Mouse (Mus musculus): Measurements from ENCODE around the gene Dazap2.

Gene Dazap2

GRCm38 (mm10) chr15:100614996-100615824, at the start of gene Dazap2:
Gene Dazap2 (plus strand): TSS chr15:100615349.
- CTCF ChIA-PET = interaction anchor here (0.5 to 2.1 kb wide), 32 partner anchors 9 to 1264 kb away, joined by 3 to 19 read pairs (median 4); partner anchors contain the start of genes Slc4a8 (in 2 of the 4), Bin2 (in 1 of the 4), Pou6f1 (in 1 of the 4) and Smagp (in 1 of the 4)

GRCm38 (mm10) chr15:100566531-100566930, 48.6 kb upstream of the Dazap2 start:
- ChIA-PET CTCF (no interaction called here), POLR2A (interaction anchor here in 1 of 4 experiments (1.3 kb wide), 1 partner anchor 10 kb away, joined by 3 read pairs; no protein-coding TSS in a partner anchor)

More at GRCm38 (mm10) chr15:100614996-100615824, at the start of gene Dazap2:
- POLR2A ChIA-PET = interaction anchor here (0.5 to 7.2 kb wide), 90 partner anchors 8 to 1222 kb away, joined by 3 to 121 read pairs (median 4); partner anchors contain the start of genes Pou6f1 (in 3 of the 4), Smagp (in 3 of the 4), Tfcp2 (in 2 of the 4) and Letmd1 (in 1 of the 4)

GRCm38 (mm10) chr15:100569239-100569638, 45.9 kb upstream of the Dazap2 start:
- POLR2A ChIA-PET = interaction anchor here in 2 of 4 experiments (1.1 to 1.2 kb wide), 2 partner anchors 18 to 81 kb away, joined by 3 read pairs; no protein-coding TSS in a partner anchor

GRCm38 (mm10) chr15:100573946-100574345, 41.2 kb upstream of the Dazap2 start:
- CTCF ChIA-PET = interaction anchor here in 1 of 4 experiments (0.5 kb wide), 1 partner anchor 139 kb away, joined by 3 read pairs; no protein-coding TSS in a partner anchor
- POLR2A ChIA-PET = interaction anchor here in 3 of 4 experiments (0.6 to 2.8 kb wide), 13 partner anchors 9 to 477 kb away, joined by 3 to 9 read pairs (median 4); partner anchors contain the start of gene Tfcp2 (in 2 of the 3)

More at GRCm38 (mm10) chr15:100569239-100569638, 45.9 kb upstream of the Dazap2 start:
- CTCF ChIA-PET = interaction anchor here in 1 of 4 experiments (1.2 kb wide), 2 partner anchors 31 to 113 kb away, joined by 3 to 4 read pairs; no protein-coding TSS in a partner anchor

- ChIA-PET CTCF (interaction anchor here in 1 of 4 experiments (0.5 kb wide), 1 partner anchor 139 kb away, joined by 3 read pairs; no protein-coding TSS in a partner anchor), POLR2A (interaction anchor here in 3 of 4 experiments (0.7 to 2.8 kb wide), 11 partner anchors 9 to 477 kb away, joined by 3 to 9 read pairs (median 4); partner anchors contain the start of gene Tfcp2 (in 2 of the 3))
Measured at GRCm38 (mm10) chr15:100574378-100574777, 40.8 kb upstream of the Dazap2 start.

GRCm38 (mm10) chr15:100575366-100575765, 39.8 kb upstream of the Dazap2 start:
- POLR2A ChIA-PET = interaction anchor here in 2 of 4 experiments (0.9 to 2.8 kb wide), 4 partner anchors 18 to 34 kb away, joined by 3 to 9 read pairs (median 7); partner anchors contain the start of gene Tfcp2 (in 1 of the 2)
- CTCF ChIA-PET = interaction anchor here in 2 of 4 experiments (0.5 to 0.6 kb wide), 3 partner anchors 15 to 734 kb away, joined by 3 to 4 read pairs (median 4); no protein-coding TSS in a partner anchor

GRCm38 (mm10) chr15:100576392-100576791, 38.8 kb upstream of the Dazap2 start:
- CTCF ChIA-PET = interaction anchor here in 1 of 4 experiments (0.6 kb wide), 1 partner anchor 138 kb away, joined by 3 read pairs; no protein-coding TSS in a partner anchor
- POLR2A ChIA-PET = interaction anchor here in 2 of 4 experiments (0.6 to 1.3 kb wide), 3 partner anchors 14 to 249 kb away, joined by 3 to 5 read pairs (median 4); no protein-coding TSS in a partner anchor

GRCm38 (mm10) chr15:100576810-100577209, 38.3 kb upstream of the Dazap2 start:
- ChIA-PET POLR2A (interaction anchor here in 2 of 4 experiments (0.6 to 1.3 kb wide), 4 partner anchors 13 to 248 kb away, joined by 3 to 5 read pairs (median 4); no protein-coding TSS in a partner anchor), CTCF (interaction anchor here in 2 of 4 experiments (0.6 kb wide), 2 partner anchors 138 to 777 kb away, joined by 3 to 6 read pairs; no protein-coding TSS in a partner anchor)

GRCm38 (mm10) chr15:100577972-100578371, 37.2 kb upstream of the Dazap2 start:
- ChIA-PET POLR2A (interaction anchor here in 2 of 4 experiments (0.5 to 1.6 kb wide), 11 partner anchors 8 to 230 kb away, joined by 3 to 4 read pairs (median 3); partner anchors contain the start of gene Dazap2 (in 1 of the 2)), CTCF (interaction anchor here in 1 of 4 experiments (0.5 to 0.8 kb wide), 4 partner anchors 31 to 524 kb away, joined by 3 to 5 read pairs (median 4); no protein-coding TSS in a partner anchor)

GRCm38 (mm10) chr15:100580108-100580507, 35.0 kb upstream of the Dazap2 start:
- ChIA-PET POLR2A (interaction anchor here in 1 of 4 experiments (0.6 to 1.5 kb wide), 4 partner anchors 10 to 357 kb away, joined by 3 to 4 read pairs (median 3); no protein-coding TSS in a partner anchor), CTCF (interaction anchor here in 2 of 4 experiments (0.6 to 1.6 kb wide), 2 partner anchors 43 to 215 kb away, joined by 3 to 4 read pairs; no protein-coding TSS in a partner anchor)

GRCm38 (mm10) chr15:100585931-100586330, 29.2 kb upstream of the Dazap2 start:
- ChIA-PET CTCF (interaction anchor here in 1 of 4 experiments (1.1 kb wide), 1 partner anchor 168 kb away, joined by 3 read pairs; no protein-coding TSS in a partner anchor), POLR2A (interaction anchor here in 2 of 4 experiments (0.6 to 1.4 kb wide), 6 partner anchors 8 to 97 kb away, joined by 3 to 5 read pairs (median 4); partner anchors contain the start of gene Pou6f1 (in 1 of the 2))

- ChIA-PET POLR2A (interaction anchor here in 2 of 4 experiments (1.0 to 1.4 kb wide), 3 partner anchors 9 to 41 kb away, joined by 3 to 4 read pairs (median 3); no protein-coding TSS in a partner anchor), CTCF (interaction anchor here in 1 of 4 experiments (0.6 kb wide), 1 partner anchor 243 kb away, joined by 3 read pairs; no protein-coding TSS in a partner anchor)
Measured at GRCm38 (mm10) chr15:100587166-100587565, 28.0 kb upstream of the Dazap2 start.

- ChIA-PET POLR2A (interaction anchor here (0.5 to 1.4 kb wide), 7 partner anchors 27 to 519 kb away, joined by 3 to 13 read pairs (median 3); partner anchors contain the start of genes Dazap2 (in 1 of the 4) and Tfcp2 (in 1 of the 4)), CTCF (interaction anchor here in 2 of 4 experiments (0.6 to 0.9 kb wide), 3 partner anchors 9 to 131 kb away, joined by 3 to 5 read pairs (median 4); no protein-coding TSS in a partner anchor)
Measured at GRCm38 (mm10) chr15:100588297-100588696, 26.9 kb upstream of the Dazap2 start.

- POLR2A ChIA-PET = interaction anchor here in 2 of 4 experiments (0.6 to 3.0 kb wide), 4 partner anchors 12 to 107 kb away, joined by 3 to 8 read pairs (median 4); partner anchors contain the start of gene Dazap2 (in 1 of the 2)
Measured at GRCm38 (mm10) chr15:100590436-100590835, 24.7 kb upstream of the Dazap2 start.

GRCm38 (mm10) chr15:100592817-100593216, 22.3 kb upstream of the Dazap2 start:
- ChIA-PET POLR2A (interaction anchor here in 2 of 4 experiments (0.8 to 3.0 kb wide), 6 partner anchors 12 to 98 kb away, joined by 3 to 8 read pairs (median 3); partner anchors contain the start of genes Csrnp2 (in 1 of the 2), Dazap2 (in 1 of the 2) and Tfcp2 (in 1 of the 2)), CTCF (no interaction called here)

More at GRCm38 (mm10) chr15:100590436-100590835, 24.7 kb upstream of the Dazap2 start:
- CTCF ChIA-PET = interaction anchor here (0.6 to 1.4 kb wide), 8 partner anchors 8 to 133 kb away, joined by 3 to 4 read pairs (median 3); no protein-coding TSS in a partner anchor

- CTCF ChIA-PET = interaction anchor here in 3 of 4 experiments (0.5 to 1.0 kb wide), 5 partner anchors 8 to 178 kb away, joined by 3 to 7 read pairs (median 5); no protein-coding TSS in a partner anchor
- POLR2A ChIA-PET = interaction anchor here in 3 of 4 experiments (1.2 to 2.3 kb wide), 7 partner anchors 8 to 124 kb away, joined by 3 to 12 read pairs (median 4); partner anchors contain the start of genes Dazap2 (in 3 of the 3) and Smagp (in 1 of the 3)
Measured at GRCm38 (mm10) chr15:100598287-100598882, 16.8 kb upstream of the Dazap2 start.

Data from embryonic stem cell, embryonic (primary cell).